Mouse (Mus musculus) heart, adult 11 months (tissue): ENCODE measurements around the gene Olfr809.

Experiments
- DNase-seq: peaks from one replicate; pipeline ENCODE4 v3.0.0; 2022

Olfr809 gene

DNA sequence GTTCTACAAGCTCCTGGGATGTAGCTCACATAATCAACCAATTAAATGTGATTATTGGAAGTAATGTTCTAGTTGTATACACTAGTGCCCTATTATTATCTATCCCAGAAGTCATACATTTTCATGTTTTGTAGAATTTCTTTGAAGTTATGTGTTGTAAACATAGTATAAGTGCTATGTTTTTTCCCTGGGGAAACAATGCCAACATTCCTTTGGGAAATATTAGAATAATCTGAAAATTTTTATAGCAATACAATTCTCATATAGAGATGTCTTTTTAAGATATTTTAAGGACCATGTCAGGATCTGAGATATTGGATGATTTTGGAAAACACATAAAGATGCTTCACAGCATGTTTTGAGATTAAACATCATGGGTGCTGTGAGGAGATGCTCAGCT, at the start of gene Olfr809:
Gene Olfr809 (plus strand): TSS at position 301 of the 400 bp plus-strand sequence.
- no peak for DNase-seq

DNA sequence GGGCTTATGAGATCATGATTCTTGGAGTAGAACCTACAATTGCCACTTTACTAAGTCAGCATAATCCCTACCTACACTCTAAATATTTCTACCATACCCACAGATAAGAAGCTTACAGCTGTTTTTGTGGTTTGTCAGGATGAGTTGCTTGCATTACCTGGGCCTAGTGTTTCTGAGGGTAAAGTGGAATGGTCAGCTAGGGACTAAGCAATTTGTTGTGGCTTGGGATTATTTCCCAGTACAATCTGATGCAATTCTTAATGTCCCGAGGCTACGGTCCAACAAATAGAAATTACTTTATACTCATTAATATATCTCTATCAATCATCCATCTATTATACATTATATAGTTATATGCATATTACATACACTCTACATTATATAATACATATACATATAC, 45.2 kb upstream of the Olfr809 start, which contains the start of gene Olfr805:
Gene Olfr805 (minus strand): TSS at position 101 of the 400 bp plus-strand sequence.
- DNase-seq: no peak

DNA sequence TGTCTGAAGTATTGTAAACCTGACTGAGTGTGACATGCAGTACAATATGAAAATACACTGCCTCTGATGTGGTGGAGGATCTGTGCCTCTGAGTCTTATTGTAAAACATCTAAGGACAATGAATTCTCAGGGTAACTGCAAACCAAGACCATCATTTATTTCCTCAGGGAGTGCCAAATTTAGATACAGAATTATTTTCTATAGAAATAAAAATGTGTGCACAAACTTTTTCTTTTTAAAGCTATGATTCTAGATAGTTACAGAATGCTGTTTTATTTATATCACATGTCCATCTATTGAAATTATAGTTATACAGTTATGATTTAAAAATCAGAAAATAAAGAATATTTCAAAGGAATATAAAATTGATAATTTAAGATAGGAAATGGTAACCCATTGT, 32.6 kb upstream of the Olfr809 start, which contains the start of gene Olfr806:
Gene Olfr806 (minus strand): TSS at position 101 of the 400 bp plus-strand sequence.
- no peak for DNase-seq

DNA sequence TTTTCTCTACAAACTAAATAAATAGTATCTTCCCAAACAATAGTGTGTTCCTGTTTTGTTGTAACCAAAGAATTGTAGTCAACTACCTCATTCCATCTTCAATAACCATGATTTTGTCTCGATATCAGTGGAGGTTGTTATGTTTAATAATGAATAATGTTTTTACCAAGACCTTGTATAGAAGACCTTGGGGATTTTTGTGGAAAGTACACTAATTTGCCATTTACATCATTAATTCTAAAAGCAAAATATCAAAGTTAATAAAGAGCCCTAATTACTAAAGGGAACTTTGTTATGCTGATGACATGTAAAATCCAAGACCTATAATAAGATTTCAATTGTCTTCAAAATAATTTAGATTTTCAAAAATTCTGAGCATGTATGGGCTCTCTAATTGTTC, 16.7 kb upstream of the Olfr809 start, which contains the start of gene Olfr807:
Gene Olfr807 (minus strand): TSS at position 101 of the 400 bp plus-strand sequence.
- DNase-seq: no peak

DNA sequence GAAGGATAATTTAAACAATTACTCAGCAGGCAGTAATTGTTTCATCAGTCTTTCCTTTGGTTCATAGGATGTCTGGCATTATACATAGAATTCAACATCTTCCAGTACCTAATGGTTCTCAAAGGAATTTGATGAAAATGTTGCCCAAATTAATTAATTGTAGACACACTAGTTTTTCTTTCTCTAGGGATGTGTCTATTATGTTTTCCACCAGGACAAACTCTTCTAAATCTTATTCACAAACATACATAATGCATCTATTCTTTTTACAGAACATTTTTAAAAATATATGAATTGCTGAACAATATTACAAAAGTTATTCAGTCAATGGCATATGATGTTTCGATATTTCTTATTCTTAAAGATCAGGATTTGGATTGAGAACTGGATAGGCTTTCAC, 9.3 kb upstream of the Olfr809 start, which contains the start of gene Olfr808:
Gene Olfr808 (plus strand): TSS at position 301 of the 400 bp plus-strand sequence.
- DNase-seq: no peak

DNA sequence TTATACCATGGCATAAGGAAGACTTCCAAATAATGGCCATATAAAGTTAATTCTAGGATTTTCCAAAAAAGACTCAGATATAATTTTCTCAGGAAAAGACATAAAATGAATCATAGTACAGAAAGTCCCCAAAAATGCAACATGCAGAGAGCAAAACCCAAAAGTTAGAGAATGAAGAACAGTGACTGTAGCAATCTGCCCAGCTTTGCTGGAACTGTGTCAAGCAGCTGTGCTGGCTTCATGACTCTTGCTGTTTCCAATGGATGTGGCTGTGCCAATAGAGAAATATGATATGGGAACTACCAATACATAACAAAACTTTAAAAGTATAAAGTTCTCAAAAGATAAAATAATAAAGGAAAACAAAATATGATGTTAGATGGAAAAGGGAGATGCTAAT, 3.7 kb downstream of the Olfr809 start:
- peak; percentile 69 for DNase-seq

DNA sequence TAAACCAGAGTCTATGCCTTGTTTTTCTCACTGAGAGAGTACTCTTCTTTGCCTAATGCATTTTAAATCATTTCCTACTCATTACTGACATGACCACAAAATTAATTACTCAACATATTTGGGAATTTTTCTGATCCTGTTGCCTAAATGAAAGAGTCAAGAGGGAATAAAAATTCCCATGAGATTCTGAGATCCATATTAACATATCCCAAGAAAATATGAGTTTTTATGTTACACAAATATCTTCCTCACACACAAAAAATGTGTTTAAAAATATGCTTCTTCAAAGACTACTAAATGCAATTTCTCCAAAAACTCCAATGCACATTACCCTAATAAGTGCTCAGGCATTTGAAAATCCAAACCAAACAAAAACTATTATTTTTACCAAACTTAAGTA, 20.4 kb downstream of the Olfr809 start, which contains the start of gene Olfr810:
Gene Olfr810 (minus strand): TSS at position 101 of the 400 bp plus-strand sequence.
- no peak for DNase-seq

DNA sequence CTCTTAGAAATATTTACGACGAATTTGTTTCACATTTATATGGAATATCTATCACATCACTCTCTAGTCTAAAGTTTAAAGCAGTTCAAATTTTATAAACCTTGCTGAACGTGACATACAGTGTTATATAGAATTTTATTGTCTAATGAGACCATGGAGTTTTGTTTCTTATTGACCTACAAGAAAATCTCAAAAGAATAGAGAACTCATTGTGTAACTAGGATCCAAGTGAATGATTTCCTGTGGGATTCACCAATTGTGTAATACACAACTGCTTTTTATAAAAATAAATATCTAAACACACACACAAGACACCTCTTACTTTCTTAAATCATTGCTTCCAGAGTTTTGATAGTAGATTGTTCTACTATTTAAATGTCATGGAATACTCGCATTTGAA, 29.9 kb downstream of the Olfr809 start, which contains the start of gene Olfr811:
Gene Olfr811 (minus strand): TSS at position 101 of the 400 bp plus-strand sequence.
- DNase-seq: no peak
